Mouse (Mus musculus) brain, embryonic 14.5 days (tissue): Measurements from ENCODE around the gene Atp13a1.

Experiments used
- CTCF ChIP-seq: fragments of 200-500 bp; IDR thresholded peaks from 2 replicates; pipeline ENCODE4 v1.5.1; 2012; ENCODE audit warnings: inconsistent platforms, mild to moderate bottlenecking, moderate library complexity, borderline replicate concordance; ENCODE audit not compliant: insufficient read depth, insufficient read length; ENCODE audit errors: extremely low read depth
- POLR2A ChIP-seq: fragments of 200-500 bp; IDR thresholded peaks from 2 replicates; pipeline ENCODE4 v1.6.1; 2012; ENCODE audit warnings: mild to moderate bottlenecking, inconsistent platforms, borderline replicate concordance; ENCODE audit not compliant: poor library complexity, insufficient read depth, insufficient read length, severe bottlenecking; ENCODE audit errors: extremely low read depth

DNA sequence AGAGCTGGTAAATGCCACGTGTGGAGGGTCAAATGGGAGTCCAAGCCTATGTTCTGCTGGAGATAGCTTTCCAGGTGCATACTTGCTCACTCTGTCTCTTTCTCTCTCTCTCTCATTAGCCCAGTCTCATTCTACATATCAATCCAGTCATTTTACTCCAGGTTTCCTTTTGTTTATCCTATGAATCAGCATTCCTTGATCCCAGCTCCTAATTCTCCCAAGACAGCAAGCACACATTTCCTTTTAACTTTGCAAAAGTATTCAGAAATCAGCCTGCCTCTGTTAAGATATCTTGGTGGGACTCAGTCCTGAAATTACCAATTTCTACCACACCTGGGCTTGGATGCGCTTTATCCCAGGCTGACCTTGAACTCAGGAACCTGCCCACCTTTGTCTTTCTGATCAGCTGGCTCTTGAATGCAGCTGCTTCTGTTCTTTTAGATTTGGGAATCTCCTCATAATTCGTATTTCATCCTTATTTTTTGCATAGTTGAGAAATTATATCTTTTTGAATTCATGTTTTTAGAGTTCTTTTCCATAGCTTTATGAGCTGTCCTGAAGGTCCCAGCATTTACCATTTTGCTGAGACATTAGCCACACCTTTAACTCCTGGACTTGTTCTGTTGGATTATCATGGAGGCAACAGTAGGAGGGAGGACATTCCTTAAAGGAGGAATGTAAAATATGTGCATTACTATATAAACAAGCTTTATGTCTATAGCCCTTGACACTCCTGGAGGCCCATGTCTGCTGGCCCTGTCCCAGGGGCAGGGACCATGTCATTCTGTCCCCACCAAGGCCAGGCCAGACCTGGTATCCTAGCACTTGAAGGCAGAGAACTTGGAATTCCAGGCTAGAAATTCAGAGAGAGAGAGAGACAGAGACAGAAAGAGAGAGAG lies 56.5 kb downstream of the Atp13a1 start:
- TF ChIP-seq CTCF (no peak), POLR2A (no peak)
